Mouse (Mus musculus) bone marrow macrophage, adult 2 months (primary cell): ENCODE results near the gene Fam111a.

Experiments used
- CTCF ChIP-seq: IDR thresholded peaks from 2 replicates; pipeline ENCODE4 v1.5.1; 2012; ENCODE audit warnings: low read depth, mild to moderate bottlenecking, low read length, moderate library complexity
- POLR2A ChIP-seq: IDR thresholded peaks from 2 replicates; pipeline ENCODE4 v1.6.1; 2012; ENCODE audit warnings: mild to moderate bottlenecking, low read depth, low read length, borderline replicate concordance

- TF ChIP-seq POLR2A: no peak
- no peak for TF ChIP-seq CTCF
These were observed 30.0 kb downstream of the Fam111a start for GRCm38 (mm10) chr19:12575514-12575913.
